Mouse (Mus musculus) testis, adult 2 months (tissue): ENCODE results near the gene Mocs2. TPM values are rescaled to one million over a fixed set of nuclear protein-coding genes. Genes with fewer than 3 reads are reported as not detected.

Experiments
- H3K27ac ChIP-seq: fragments of 200-500 bp; 2 replicates; pipeline ENCODE4 v1.5.1; 2012; ENCODE audit warnings: low read depth, low read length; ENCODE audit not compliant: control insufficient read depth, insufficient read depth
- H3K27me3 ChIP-seq: fragments of 200-500 bp; 2 replicates; pipeline ENCODE4 v1.6.1; 2012; ENCODE audit warnings: mild to moderate bottlenecking, low read length, moderate library complexity; ENCODE audit not compliant: control insufficient read depth, insufficient read depth
- H3K36me3 ChIP-seq: fragments of 200-500 bp; 2 replicates; pipeline ENCODE4 v1.6.1; 2012; ENCODE audit warnings: mild to moderate bottlenecking, low read length; ENCODE audit not compliant: control insufficient read depth, insufficient read depth
- H3K4me1 ChIP-seq: fragments of 200-500 bp; 2 replicates; pipeline ENCODE4 v1.6.1; 2012; ENCODE audit warnings: low read length; ENCODE audit not compliant: control insufficient read depth, insufficient read depth
- H3K4me3 ChIP-seq: fragments of 200-500 bp; 2 replicates; pipeline ENCODE4 v1.5.1; 2012; ENCODE audit warnings: low read depth, mild to moderate bottlenecking, low read length, moderate library complexity, mixed read lengths; ENCODE audit not compliant: control insufficient read depth
- CTCF ChIP-seq: fragments of 200-500 bp; IDR thresholded peaks from 2 replicates; pipeline ENCODE4 v1.5.1; 2012; ENCODE audit warnings: low read depth, mild to moderate bottlenecking, inconsistent platforms, low read length, moderate library complexity; ENCODE audit not compliant: control insufficient read depth, insufficient read depth, insufficient replicate concordance
- POLR2A ChIP-seq: fragments of 200-500 bp; IDR thresholded peaks from 2 replicates; pipeline ENCODE4 v1.6.1; 2012; ENCODE audit warnings: low read depth, mild to moderate bottlenecking, inconsistent platforms, low read length, moderate library complexity; ENCODE audit not compliant: control insufficient read depth
- polyA plus RNA-seq: library from polyadenylated mRNA; depleted of rRNA; stranded (reverse); fragments of >200 nt; gene quantifications from 2 replicates; pipeline ENCODE4 v1.2.3, GENCODE M21; 2012

Mocs2 gene
- polyA plus RNA-seq, 1 experiment, result 6.8 TPM

GRCm38 (mm10) chr13:114839098-114839497 lies 21.1 kb downstream of the Mocs2 start:
- Histone ChIP-seq H3K36me3 (no peaks in the 10 kb centered on the region), H3K27ac (no peak overlapping the region), H3K4me3 (no peak overlapping the region), H3K4me1 (no peaks in the 10 kb centered on the region), H3K27me3 (no peaks in the 10 kb centered on the region)
- TF ChIP-seq POLR2A (no peak), CTCF (no peak)

DNA sequence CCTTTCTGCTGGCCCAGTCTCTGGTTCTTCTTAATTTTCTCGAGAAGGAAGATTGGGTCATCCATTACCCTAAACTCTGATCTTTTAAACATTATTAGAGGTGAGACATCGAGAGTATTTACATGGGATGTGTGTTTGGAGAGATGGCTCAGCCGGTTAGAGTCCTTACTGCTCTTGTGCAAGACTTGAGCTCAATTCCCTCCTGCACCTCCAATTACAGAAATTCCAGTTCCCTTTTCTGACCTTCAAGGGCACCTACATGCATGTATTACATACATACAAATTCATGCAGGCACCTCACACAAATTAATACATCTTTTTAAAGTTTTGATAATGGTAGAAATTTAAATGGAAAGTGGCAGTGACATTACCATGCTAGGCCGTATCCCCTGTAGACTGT lies 22.5 kb downstream of the Mocs2 start:
- H3K27ac ChIP-seq, result no peak overlapping the region
- H3K4me3 ChIP-seq, result no peak overlapping the region
- H3K27me3 ChIP-seq, result no peaks in the 10 kb centered on the region
- H3K4me1 ChIP-seq, result no peaks in the 10 kb centered on the region
- no peak for TF ChIP-seq CTCF
- TF ChIP-seq POLR2A, result no peak
- no peaks in the 10 kb centered on the region for H3K36me3 ChIP-seq

GRCm38 (mm10) chr13:114843318-114843717 lies 25.3 kb downstream of the Mocs2 start:
- H3K27me3 ChIP-seq, result no peaks in the 10 kb centered on the region
- H3K27ac ChIP-seq, result no peak overlapping the region
- TF ChIP-seq CTCF (no peak), POLR2A (no peak)
- H3K36me3 ChIP-seq, result no peaks in the 10 kb centered on the region
- no peaks in the 10 kb centered on the region for H3K4me1 ChIP-seq
- no peak overlapping the region for H3K4me3 ChIP-seq

GRCm38 (mm10) chr13:114845804-114846203 lies 27.8 kb downstream of the Mocs2 start:
- TF ChIP-seq POLR2A (no peak), CTCF (no peak)
- no peak overlapping the region for H3K4me3 ChIP-seq
- no peaks in the 10 kb centered on the region for H3K36me3 ChIP-seq
- no peaks in the 10 kb centered on the region; the same call in 1 of the 2 replicates for H3K4me1 ChIP-seq
- H3K27me3 ChIP-seq, result no peaks in the 10 kb centered on the region
- H3K27ac ChIP-seq, result no peak overlapping the region

DNA sequence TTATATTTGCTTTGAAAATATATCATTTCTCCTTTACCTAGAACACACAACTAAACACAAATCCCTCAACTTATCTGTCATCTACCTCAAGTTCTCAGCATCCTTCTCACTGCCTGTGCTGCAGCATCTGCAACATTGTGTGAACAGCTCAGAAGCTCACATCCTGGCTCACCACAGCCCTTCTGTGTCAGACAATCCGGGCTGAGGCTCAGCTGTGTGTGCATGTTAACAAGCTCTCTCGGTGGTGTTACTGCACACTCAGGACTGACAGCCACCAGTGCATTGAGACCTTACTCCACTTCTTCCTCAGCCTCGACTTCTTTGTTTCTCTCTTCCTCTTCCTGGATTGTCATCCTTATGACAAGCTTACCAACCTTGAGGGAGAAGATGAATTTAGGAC lies 30.9 kb downstream of the Mocs2 start:
- H3K27ac ChIP-seq, result no peak overlapping the region
- H3K4me3 ChIP-seq, result peak overlapping the region; percentile 58
- no peak for TF ChIP-seq POLR2A
- no peak for TF ChIP-seq CTCF
- H3K27me3 ChIP-seq, result no peaks in the 10 kb centered on the region
- H3K36me3 ChIP-seq, result no peaks in the 10 kb centered on the region
- no peaks in the 10 kb centered on the region; the same call in 1 of the 2 replicates for H3K4me1 ChIP-seq

- Histone ChIP-seq H3K27me3 (no peaks in the 10 kb centered on the region), H3K4me1 (no peaks in the 10 kb centered on the region; the same call in 1 of the 2 replicates), H3K4me3 (no peak overlapping the region), H3K36me3 (no peaks in the 10 kb centered on the region), H3K27ac (no peak overlapping the region)
- no peak for TF ChIP-seq POLR2A
- TF ChIP-seq CTCF, result no peak
Measured at GRCm38 (mm10) chr13:114852264-114853111, 34.5 kb downstream of the Mocs2 start.

DNA sequence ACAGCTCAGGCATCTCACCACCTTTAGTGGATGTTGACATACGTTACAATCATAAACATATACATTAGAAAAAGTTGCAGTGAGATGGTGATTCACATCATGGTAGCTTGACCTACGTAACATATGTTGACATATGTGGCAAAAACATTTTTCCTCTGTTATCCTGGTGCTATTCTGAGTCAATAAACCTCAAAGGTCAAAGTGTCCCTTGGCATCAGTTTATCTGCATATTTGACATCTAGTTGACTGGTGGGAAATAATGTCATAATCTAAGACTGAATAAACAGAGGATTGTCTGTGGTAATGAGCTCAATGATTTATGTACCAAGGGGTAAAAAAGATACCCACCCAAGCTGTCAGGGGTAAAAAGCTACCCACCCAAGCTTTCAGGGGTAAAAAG lies 35.1 kb downstream of the Mocs2 start:
- no peak for TF ChIP-seq POLR2A
- TF ChIP-seq CTCF, result no peak
- Histone ChIP-seq H3K4me3 (no peak overlapping the region), H3K4me1 (no peaks in the 10 kb centered on the region; the same call in 1 of the 2 replicates)

DNA sequence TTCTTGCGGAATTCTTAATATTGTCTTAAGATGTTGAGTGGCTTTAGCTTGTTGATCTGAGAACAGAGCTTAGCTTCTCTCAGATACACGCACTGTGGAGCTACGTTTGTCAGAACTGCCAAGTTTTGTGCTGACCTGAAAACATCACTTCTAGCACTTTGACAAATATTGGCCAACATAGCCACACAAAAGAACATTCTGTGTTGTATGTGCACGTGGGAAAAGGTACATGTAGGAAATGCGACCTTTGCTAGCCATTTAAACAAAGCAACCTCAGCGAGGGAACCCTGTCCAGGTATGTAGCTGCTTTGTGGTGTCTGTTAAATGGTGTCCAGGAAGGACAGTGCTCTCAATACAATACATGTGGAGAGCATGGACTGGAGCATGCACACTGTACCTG lies 36.0 kb downstream of the Mocs2 start:
- Histone ChIP-seq H3K4me3 (no peak overlapping the region), H3K36me3 (no peaks in the 10 kb centered on the region), H3K27me3 (no peaks in the 10 kb centered on the region), H3K27ac (no peak overlapping the region), H3K4me1 (no peaks in the 10 kb centered on the region; the same call in 1 of the 2 replicates)
- TF ChIP-seq POLR2A, result no peak
- TF ChIP-seq CTCF, result no peak

More for the DNA sequence above, 35.1 kb downstream of the Mocs2 start:
- H3K27ac ChIP-seq, result no peak overlapping the region
- H3K27me3 ChIP-seq, result no peaks in the 10 kb centered on the region
- no peaks in the 10 kb centered on the region for H3K36me3 ChIP-seq
